Mouse (Mus musculus) midbrain, embryonic 13.5 days (tissue): ENCODE results near the gene Krtap9-1. TPM values are rescaled to one million over a fixed set of nuclear protein-coding genes. Genes with fewer than 3 reads are reported as not detected.
"Not testable (repeated sequence)": the region's sequence is repeated elsewhere in the genome, so short reads cannot be mapped to it uniquely, and the experiment has no call there.

ENCODE experiments used
- ATAC-seq: fragments of 200-750 bp; cut with Nextera tagmentation; 2 replicates; pipeline ENCODE4 v1.8.0; 2017; ENCODE audit warnings: mild to moderate bottlenecking, moderate TSS enrichment, moderate library complexity
- H3K27ac ChIP-seq: fragments of 300-500 bp; sonication (generic); 2 replicates; pipeline ENCODE4 v1.5.1; 2015; ENCODE audit warnings: inconsistent platforms, mild to moderate bottlenecking, moderate library complexity
- H3K27me3 ChIP-seq: fragments of 300-500 bp; sonication (generic); 2 replicates; pipeline ENCODE4 v1.6.1; 2015; ENCODE audit warnings: mild to moderate bottlenecking, inconsistent platforms
- H3K36me3 ChIP-seq: fragments of 300-500 bp; sonication (generic); 2 replicates; pipeline ENCODE4 v1.6.1; 2015; ENCODE audit warnings: mild to moderate bottlenecking, inconsistent platforms
- H3K4me1 ChIP-seq: fragments of 300-500 bp; sonication (generic); replicated peaks from 2 replicates; pipeline ENCODE4 v1.6.1; 2015; ENCODE audit warnings: inconsistent platforms
- H3K4me2 ChIP-seq: fragments of 300-500 bp; sonication (generic); replicated peaks from 2 replicates; pipeline ENCODE4 v1.6.1; 2015; ENCODE audit warnings: moderate library complexity, mild to moderate bottlenecking, inconsistent platforms
- H3K4me3 ChIP-seq: fragments of 300-500 bp; sonication (generic); replicated peaks from 2 replicates; pipeline ENCODE4 v1.5.1; 2015; ENCODE audit warnings: mild to moderate bottlenecking, inconsistent platforms
- H3K9ac ChIP-seq: fragments of 300-500 bp; sonication (generic); replicated peaks from 2 replicates; pipeline ENCODE4 v1.6.1; 2015; ENCODE audit warnings: mild to moderate bottlenecking, inconsistent platforms
- H3K9me3 ChIP-seq: fragments of 300-500 bp; sonication (generic); 2 replicates; pipeline ENCODE4 v1.6.1; 2016; ENCODE audit warnings: mild to moderate bottlenecking, inconsistent platforms
- WGBS: fragments of 180-500 bp; shearing (Covaris S2); methylation state at CpG from one replicate; pipeline ENCODE4 v1.1.7; 2015; 5-methylcytosine and 5-hydroxymethylcytosine counted together
- polyA plus RNA-seq: library from polyadenylated mRNA; unstranded; fragments of >200 nt; fragmentation: Nextera tagmentation; extraction: Ambion mirVana; gene quantifications from 2 replicates; pipeline ENCODE4 v1.2.1, GENCODE M21; 2015

Krtap9-1 gene
- polyA plus RNA-seq: not detected in 2 replicates

DNA sequence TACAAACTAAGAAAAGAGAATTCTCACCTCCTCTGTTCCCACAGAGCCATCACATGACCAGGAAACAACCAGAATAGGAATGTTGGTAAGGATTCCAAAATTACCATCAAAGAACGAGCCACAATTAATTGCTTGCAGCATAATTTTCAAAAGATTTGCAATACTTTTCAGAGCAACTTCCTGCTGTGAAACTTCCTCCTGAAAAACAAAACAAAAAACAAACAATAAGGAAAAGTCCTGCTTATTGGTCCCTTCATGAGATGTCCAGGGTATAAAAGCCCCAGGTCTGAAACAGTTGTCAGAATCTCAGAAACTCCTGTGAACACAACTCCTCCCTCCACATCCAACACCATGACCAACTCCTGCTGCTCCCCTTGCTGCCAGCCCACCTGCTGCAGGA is at the start of gene Krtap9-1:
Gene Krtap9-1, plus strand, starts transcription at position 301 of the 400 bp plus-strand sequence.
- H3K27ac ChIP-seq, H3K4me2 ChIP-seq, H3K27me3 ChIP-seq, H3K9ac ChIP-seq, H3K9me3 ChIP-seq, H3K4me1 ChIP-seq, H3K36me3 ChIP-seq, H3K4me3 ChIP-seq, ATAC-seq: not testable (repeated sequence)
- 90% methylated on average over 1 of the region's 1 CpGs for WGBS

DNA sequence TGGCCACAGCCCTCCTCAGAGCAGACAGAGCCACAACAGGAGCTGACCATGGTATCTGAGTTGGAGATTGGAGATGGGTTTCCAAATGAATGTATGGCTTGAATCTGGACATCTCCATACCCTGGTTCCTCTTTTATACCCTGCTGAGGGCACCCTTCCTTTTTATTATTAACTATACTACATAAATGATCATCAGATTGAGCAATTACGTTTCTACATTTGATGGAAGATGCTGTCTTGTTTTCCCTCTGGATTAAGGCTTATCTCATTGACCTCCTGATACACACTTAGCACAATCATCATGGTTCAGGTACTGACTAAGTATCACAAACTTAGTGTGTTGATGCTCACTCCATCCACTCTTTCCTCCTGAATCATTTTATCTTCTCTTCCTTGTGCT is 35.2 kb upstream of the Krtap9-1 start, which contains the start of gene 2300003K06Rik:
Gene 2300003K06Rik, minus strand, starts transcription at position 101 of the 400 bp plus-strand sequence.
- no peak within 1 kb of the TSS for H3K4me2 ChIP-seq
- no peaks in the 10 kb centered on the region for H3K9me3 ChIP-seq
- no peaks in the 10 kb centered on the region for H3K36me3 ChIP-seq
- H3K9ac ChIP-seq: no peak within 1 kb of the TSS
- no peak within 1 kb of the TSS for H3K27ac ChIP-seq
- WGBS: 88% methylated on average over 1 of the region's 1 CpGs
- H3K4me3 ChIP-seq: no peak within 1 kb of the TSS
- ATAC-seq: no peak
- H3K4me1 ChIP-seq: no peaks in the 10 kb centered on the region
- H3K27me3 ChIP-seq: no peaks in the 10 kb centered on the region

DNA sequence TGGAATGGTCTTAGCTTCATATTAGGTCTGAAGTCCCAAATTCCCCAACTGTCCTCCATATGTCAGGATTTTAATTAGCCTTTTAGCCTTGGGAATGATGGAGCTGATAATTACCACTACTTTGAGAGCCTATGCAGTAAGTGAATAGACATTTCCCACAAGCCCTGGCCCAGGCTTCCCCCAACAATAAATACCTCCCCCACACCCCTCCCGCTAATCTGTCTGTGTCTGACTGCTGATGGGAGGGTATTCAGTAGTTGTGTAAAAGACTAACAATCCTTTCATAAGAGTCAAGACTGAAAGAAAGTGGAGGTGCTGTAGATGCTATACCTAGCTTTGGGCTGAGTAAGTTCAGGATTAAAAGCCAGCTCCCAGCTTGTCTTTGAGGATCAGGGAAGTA is 31.0 kb upstream of the Krtap9-1 start:
- H3K27me3 ChIP-seq: no peaks in the 10 kb centered on the region
- no peak overlapping the region for H3K4me3 ChIP-seq
- no peak overlapping the region for H3K4me2 ChIP-seq
- no peak for ATAC-seq
- H3K4me1 ChIP-seq: no peaks in the 10 kb centered on the region
- no peak overlapping the region for H3K9ac ChIP-seq
- H3K9me3 ChIP-seq: no peaks in the 10 kb centered on the region
- no peaks in the 10 kb centered on the region for H3K36me3 ChIP-seq
- WGBS: 62% methylated on average over 1 of the region's 1 CpGs
- no peak overlapping the region for H3K27ac ChIP-seq

DNA sequence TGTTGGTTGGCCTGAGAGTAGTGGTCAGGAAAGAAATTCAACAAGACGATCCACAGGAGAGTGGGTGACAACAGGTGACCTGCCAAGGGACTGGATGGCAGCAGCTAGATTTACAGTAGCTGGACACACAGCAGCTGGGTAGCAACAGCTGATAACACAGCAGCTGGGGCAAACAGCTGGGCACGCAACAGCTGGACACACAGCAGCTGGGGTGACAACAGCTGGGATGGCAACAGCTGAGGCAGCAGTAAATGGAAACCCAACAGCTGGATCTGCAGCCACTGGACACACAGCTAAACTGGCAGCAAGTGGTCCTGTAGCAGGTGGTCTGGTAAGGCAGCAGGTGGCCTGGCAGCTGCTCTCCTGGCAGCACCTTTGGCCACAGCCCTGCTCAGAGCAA is 26.4 kb upstream of the Krtap9-1 start:
- ATAC-seq: no peak
- H3K4me1 ChIP-seq: no peaks in the 10 kb centered on the region
- no peak overlapping the region for H3K27ac ChIP-seq
- H3K9ac ChIP-seq: no peak overlapping the region
- no peaks in the 10 kb centered on the region for H3K36me3 ChIP-seq
- H3K4me2 ChIP-seq: no peak overlapping the region
- no peak overlapping the region for H3K4me3 ChIP-seq
- 92% methylated on average over 2 of the region's 2 CpGs for WGBS
- no peaks in the 10 kb centered on the region for H3K9me3 ChIP-seq
- H3K27me3 ChIP-seq: no peaks in the 10 kb centered on the region

DNA sequence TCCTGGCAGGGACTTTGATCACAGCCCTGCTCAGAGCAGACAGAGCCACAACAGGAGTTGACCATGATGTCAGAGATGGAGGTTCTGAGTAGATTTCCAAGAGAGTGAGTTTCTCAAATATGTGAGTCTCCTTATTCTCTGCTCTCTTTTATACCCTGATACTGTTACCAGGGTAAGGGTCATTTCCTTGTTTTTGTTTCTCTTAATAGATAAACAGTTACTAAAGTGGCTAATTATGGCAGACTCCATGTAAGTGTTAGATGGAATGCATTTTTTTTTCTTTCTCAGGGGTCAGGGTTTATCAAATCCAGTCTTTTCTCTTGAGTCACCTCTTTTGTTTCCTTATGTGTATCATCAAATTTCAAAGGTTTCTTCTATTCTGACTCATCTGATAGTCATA is 21.7 kb upstream of the Krtap9-1 start, which contains the start of gene Krtap4-16:
Gene Krtap4-16, minus strand, starts transcription at position 101 of the 400 bp plus-strand sequence.
- Histone ChIP-seq H3K27me3 (no peaks in the 10 kb centered on the region), H3K4me3 (no peak within 1 kb of the TSS), H3K9me3 (no peaks in the 10 kb centered on the region), H3K36me3 (no peaks in the 10 kb centered on the region), H3K27ac (no peak within 1 kb of the TSS), H3K4me1 (peaks cover 5% of the 10 kb centered on the region; the same call in 1 of the 2 replicates), H3K9ac (no peak within 1 kb of the TSS), H3K4me2 (no peak within 1 kb of the TSS)
- no peak for ATAC-seq

DNA sequence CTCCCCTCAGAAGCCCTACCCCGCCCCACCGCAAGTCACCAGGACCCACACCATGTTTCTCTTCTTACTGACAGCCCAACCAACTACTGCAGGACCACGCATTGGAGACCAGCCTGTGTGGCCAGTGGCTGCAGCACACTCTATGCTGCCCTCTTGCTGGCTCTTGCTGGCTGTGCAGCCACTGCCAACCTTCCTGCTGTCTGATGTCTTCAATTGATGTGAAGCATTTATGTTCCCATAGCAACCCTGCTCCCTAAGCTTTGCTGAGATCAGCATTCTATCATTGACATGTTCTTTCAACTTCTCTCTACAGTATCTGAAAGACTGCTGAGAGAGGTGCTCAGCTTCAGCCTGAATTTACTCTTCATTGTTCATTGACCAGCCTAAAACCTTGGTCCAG is 19.1 kb upstream of the Krtap9-1 start:
- ATAC-seq: 0 out of 2 replicates have a peak, but pooled peaks have one; percentile 37
- no peak overlapping the region for H3K27ac ChIP-seq

DNA sequence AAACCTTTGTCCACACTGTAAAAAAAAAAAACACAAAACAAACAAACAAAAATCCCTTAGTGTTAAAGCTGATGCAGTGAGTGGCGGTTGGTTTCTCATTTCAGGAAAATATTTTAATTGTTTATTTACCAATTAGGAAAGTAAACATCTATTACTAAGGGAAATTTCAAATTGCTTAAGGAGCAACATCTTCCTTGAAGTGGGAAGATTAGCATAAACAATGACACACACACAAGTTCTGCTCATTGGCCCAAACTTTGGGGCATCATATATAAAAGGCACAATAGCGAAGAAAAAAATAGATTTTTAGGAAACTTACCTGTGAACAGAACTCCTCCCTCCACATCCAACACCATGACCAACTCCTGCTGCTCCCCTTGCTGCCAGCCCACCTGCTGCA is 15.6 kb upstream of the Krtap9-1 start, which contains the start of gene Gm11568:
Gene Gm11568, plus strand, starts transcription at position 301 of the 400 bp plus-strand sequence.
- no peak within 1 kb of the TSS for H3K27ac ChIP-seq

More for the DNA sequence above, 19.1 kb upstream of the Krtap9-1 start:
- Histone ChIP-seq H3K4me1 (peaks cover 5% of the 10 kb centered on the region; the same call in 1 of the 2 replicates), H3K4me2 (no peak overlapping the region), H3K27me3 (no peaks in the 10 kb centered on the region), H3K36me3 (no peaks in the 10 kb centered on the region), H3K4me3 (no peak overlapping the region), H3K9ac (no peak overlapping the region), H3K9me3 (no peaks in the 10 kb centered on the region)
- 63% methylated on average over 3 of the region's 3 CpGs for WGBS

DNA sequence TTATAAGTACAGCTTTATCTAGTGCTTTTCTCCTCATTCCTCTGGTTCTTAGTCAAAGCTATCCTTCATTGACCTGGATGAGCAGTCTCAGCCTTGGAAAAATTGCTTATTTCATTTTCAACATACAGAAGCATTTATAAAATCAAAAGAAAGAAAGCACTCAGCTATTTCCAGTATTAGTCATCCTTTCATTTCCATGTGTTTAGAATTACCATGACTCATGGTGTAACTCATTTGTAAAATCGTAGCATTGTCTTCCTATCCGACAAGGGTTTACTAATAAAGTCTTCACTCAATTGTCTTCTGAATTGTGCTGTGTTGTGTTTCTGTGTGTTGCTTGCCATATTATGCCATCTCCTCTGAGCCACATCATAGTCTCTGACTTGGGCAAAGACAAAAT is 14.4 kb upstream of the Krtap9-1 start:
- Histone ChIP-seq H3K36me3 (no peaks in the 10 kb centered on the region), H3K4me3 (no peak overlapping the region), H3K9ac (no peak overlapping the region), H3K4me1 (peaks cover 5% of the 10 kb centered on the region; the same call in 1 of the 2 replicates), H3K27ac (no peak overlapping the region), H3K9me3 (no peaks in the 10 kb centered on the region), H3K4me2 (no peak overlapping the region), H3K27me3 (no peaks in the 10 kb centered on the region)
- ATAC-seq: no peak
- 83% methylated on average over 2 of the region's 2 CpGs for WGBS

More for the DNA sequence above, 15.6 kb upstream of the Krtap9-1 start, which contains the start of gene Gm11568:
- ATAC-seq: no peak
- H3K4me1 ChIP-seq: peaks cover 5% of the 10 kb centered on the region; the same call in 1 of the 2 replicates
- H3K9me3 ChIP-seq: no peaks in the 10 kb centered on the region
- H3K9ac ChIP-seq: no peak within 1 kb of the TSS
- no peak within 1 kb of the TSS for H3K4me2 ChIP-seq
- WGBS: 80% methylated on average over 2 of the region's 2 CpGs
- H3K36me3 ChIP-seq: no peaks in the 10 kb centered on the region
- H3K27me3 ChIP-seq: no peaks in the 10 kb centered on the region
- H3K4me3 ChIP-seq: no peak within 1 kb of the TSS

DNA sequence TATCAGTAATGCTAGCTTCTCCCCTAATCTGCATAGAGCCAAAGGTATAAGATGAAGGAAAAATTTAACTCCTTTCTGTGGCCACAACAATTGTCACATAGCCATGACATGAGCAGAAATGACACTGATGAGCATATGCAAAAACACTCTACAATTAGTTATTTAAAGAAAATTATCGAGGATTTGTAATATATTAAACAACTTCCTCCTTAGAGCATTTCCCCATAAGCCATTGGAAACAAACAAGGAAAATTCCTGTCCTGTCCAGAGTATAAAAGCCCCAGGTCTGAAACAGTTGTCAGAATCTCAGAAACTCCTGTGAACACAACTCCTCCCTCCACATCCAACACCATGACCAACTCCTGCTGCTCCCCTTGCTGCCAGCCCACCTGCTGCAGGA is 9.0 kb upstream of the Krtap9-1 start, which contains the start of gene Gm11559:
Gene Gm11559, plus strand, starts transcription at position 301 of the 400 bp plus-strand sequence.
- H3K36me3 ChIP-seq, H3K27ac ChIP-seq, ATAC-seq, H3K9ac ChIP-seq, H3K4me1 ChIP-seq, H3K27me3 ChIP-seq, H3K9me3 ChIP-seq, H3K4me2 ChIP-seq, H3K4me3 ChIP-seq: not testable (repeated sequence)
- WGBS: 74% methylated on average over 1 of the region's 1 CpGs

DNA sequence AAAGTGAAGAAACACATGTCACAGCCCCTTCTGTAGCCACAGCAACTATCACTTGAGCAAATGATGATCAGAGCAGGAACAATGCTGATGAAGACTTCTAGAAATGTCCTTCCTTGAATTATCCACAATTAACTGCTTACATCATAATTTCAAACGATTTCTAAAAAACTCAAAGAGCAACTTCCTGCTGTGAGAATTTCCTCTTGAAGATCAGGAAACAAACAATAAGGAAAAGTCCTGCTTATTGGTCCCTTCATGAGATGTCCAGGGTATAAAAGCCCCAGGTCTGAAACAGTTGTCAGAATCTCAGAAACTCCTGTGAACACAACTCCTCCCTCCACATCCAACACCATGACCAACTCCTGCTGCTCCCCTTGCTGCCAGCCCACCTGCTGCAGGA is 5.7 kb downstream of the Krtap9-1 start, which contains the start of gene Gm11567:
Gene Gm11567, plus strand, starts transcription at position 301 of the 400 bp plus-strand sequence.
- H3K36me3 ChIP-seq, ATAC-seq, H3K4me3 ChIP-seq, H3K9me3 ChIP-seq, H3K4me1 ChIP-seq, H3K27me3 ChIP-seq, H3K4me2 ChIP-seq, H3K9ac ChIP-seq, H3K27ac ChIP-seq: not testable (repeated sequence)
- WGBS: 51% methylated on average over 1 of the region's 1 CpGs

DNA sequence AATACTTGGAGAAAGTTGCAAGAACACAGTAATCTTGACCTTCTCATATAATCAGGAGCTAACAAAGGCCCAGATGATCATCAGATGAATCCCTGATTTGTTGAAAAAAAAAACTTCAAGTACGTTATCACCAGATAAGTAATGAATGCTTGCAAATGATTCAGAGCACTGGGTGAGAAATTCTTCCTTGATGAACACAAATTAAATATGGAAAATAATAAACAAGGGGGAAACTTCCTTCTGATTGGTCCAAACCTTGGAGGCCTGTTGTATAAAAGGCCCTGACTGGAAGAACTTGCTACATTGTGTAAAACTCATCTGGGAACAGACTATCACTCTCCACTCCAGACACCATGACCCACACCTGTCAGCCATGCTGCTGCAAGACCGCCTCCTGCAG is 34.4 kb downstream of the Krtap9-1 start, which contains the start of gene Krtap31-1:
Gene Krtap31-1, plus strand, starts transcription at position 301 of the 400 bp plus-strand sequence.
- Histone ChIP-seq H3K4me3 (no peak within 1 kb of the TSS), H3K36me3 (no peaks in the 10 kb centered on the region), H3K27ac (no peak within 1 kb of the TSS), H3K9me3 (no peaks in the 10 kb centered on the region), H3K27me3 (no peaks in the 10 kb centered on the region), H3K9ac (no peak within 1 kb of the TSS), H3K4me1 (no peaks in the 10 kb centered on the region), H3K4me2 (no peak within 1 kb of the TSS)
- 87% methylated on average over 2 of the region's 2 CpGs for WGBS
- no peak for ATAC-seq

DNA sequence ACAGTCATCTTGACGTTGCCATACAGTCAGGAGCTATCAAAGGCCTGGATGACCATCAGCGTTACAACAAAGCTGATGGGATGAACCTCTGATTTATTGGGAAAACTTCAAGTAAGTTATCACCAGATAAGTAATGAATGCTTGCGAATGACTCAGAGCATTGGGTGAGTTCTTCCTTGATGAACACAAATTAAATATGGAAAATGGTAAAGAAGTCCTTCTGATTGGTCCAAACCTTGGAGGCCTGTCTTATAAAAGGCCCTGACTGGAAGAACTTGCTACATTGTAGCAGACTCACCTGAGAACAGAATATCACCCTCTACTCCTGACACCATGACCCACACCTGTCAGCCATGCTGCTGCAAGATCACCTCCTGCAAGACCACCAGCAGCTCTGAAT is 41.3 kb downstream of the Krtap9-1 start, which contains the start of gene Gm11565:
Gene Gm11565, plus strand, starts transcription at position 301 of the 400 bp plus-strand sequence.
- no peaks in the 10 kb centered on the region for H3K4me1 ChIP-seq
- 88% methylated on average over 3 of the region's 3 CpGs for WGBS
- no peaks in the 10 kb centered on the region for H3K36me3 ChIP-seq
- H3K4me2 ChIP-seq: no peak within 1 kb of the TSS
- H3K4me3 ChIP-seq: no peak within 1 kb of the TSS
- no peaks in the 10 kb centered on the region for H3K9me3 ChIP-seq
- H3K27ac ChIP-seq: no peak within 1 kb of the TSS
- no peaks in the 10 kb centered on the region for H3K27me3 ChIP-seq
- no peak for ATAC-seq
- H3K9ac ChIP-seq: no peak within 1 kb of the TSS
